Mouse (Mus musculus): ENCODE measurements at regions not wholly inside any gene's neighbourhood (a gene's known extent, or its start where the extent isn't known, plus 50 kb on each side); places are given as distances from the start of the nearest gene placed in this dataset.

- Histone ChIP-seq H3K4me2 (ENCODE audit: insufficient read depth, low read depth, poor library complexity, severe bottlenecking) (no peak overlapping the region), H3K36me3 (replicated peaks in 1 of 2; ENCODE audit: control insufficient read depth in 1 of 2, insufficient read depth in 1 of 2, low read length in 1 of 2) (no peaks in the 10 kb centered on the region), H3K27me3 (replicated peaks) (no peaks in the 10 kb centered on the region), H3K27ac (ENCODE audit: insufficient read depth, low read depth) (no peak overlapping the region), H3K9me3 (replicated peaks; ENCODE audit: low read length) (peaks cover 49% of the 10 kb centered on the region), H3K79me2 (replicated peaks; ENCODE audit: control insufficient read depth, extremely low read depth, insufficient read depth, poor library complexity, severe bottlenecking) (no peaks in the 10 kb centered on the region), H3K4me3 (replicated peaks in 1 of 3; ENCODE audit: low read depth in 2 of 3, low read length in 2 of 3, poor library complexity in 1 of 3) (no peak overlapping the region), H3K4me1 (ENCODE audit: control insufficient read depth in 1 of 2, insufficient read depth in 2 of 2) (no peaks in the 10 kb centered on the region), H3K9ac (ENCODE audit: insufficient read depth, low read depth) (no peak overlapping the region)
- TF ChIP-seq ZNF384 (IDR thresholded peaks at IDR 0.05; ENCODE audit: low read depth, low read length) (no peak), USF1 (IDR thresholded peaks at IDR 0.05; ENCODE audit: low read depth, low read length) (no peak), JUN (IDR thresholded peaks at IDR 0.05; ENCODE audit: insufficient read depth, low read depth, low read length) (no peak), POLR2A (IDR thresholded peaks at IDR 0.05; ENCODE audit: low read depth, low read length) (no peak), TBP (conservative IDR thresholded peaks at IDR 0.05; ENCODE audit: low read depth, low read length) (no peak), HCFC1 (IDR thresholded peaks at IDR 0.05; ENCODE audit: low read depth, low read length) (no peak), ETS1 (conservative IDR thresholded peaks at IDR 0.05; ENCODE audit: low read depth, low read length) (no peak), MXI1 (IDR thresholded peaks at IDR 0.05; ENCODE audit: low read depth, low read length) (no peak), MYC (IDR thresholded peaks at IDR 0.05; ENCODE audit: low read depth, low read length) (no peak), E2F4 (IDR thresholded peaks at IDR 0.05; ENCODE audit: insufficient replicate concordance, low read depth, low read length) (no peak), MAZ (IDR thresholded peaks at IDR 0.05; ENCODE audit: low read depth, low read length) (no peak), CHD2 (IDR thresholded peaks at IDR 0.05; ENCODE audit: low read length) (no peak), ZKSCAN1 (IDR thresholded peaks at IDR 0.05; ENCODE audit: borderline replicate concordance, low read depth, low read length) (no peak), MAX (IDR thresholded peaks at IDR 0.05; ENCODE audit: low read length) (no peak), TCF12 (IDR thresholded peaks at IDR 0.05; ENCODE audit: low read depth, low read length) (no peak), RAD21 (IDR thresholded peaks at IDR 0.05; ENCODE audit: low read depth, low read length) (no peak), USF2 (conservative IDR thresholded peaks at IDR 0.05; ENCODE audit: low read depth, low read length) (no peak)
- no peak for DNase-seq (ENCODE audit: extremely low read depth)
- in situ Hi-C loops (cut with MboI; ENCODE audit: low pct_ligation_motif_present, low pct_unique_long_range_greater_than_20kb, low sequenced_read_pairs) = no loop called here
- dilution Hi-C loops (cut with MboI; ENCODE audit: extremely low pct_ligation_motif_present, extremely low pct_unique_long_range_greater_than_20kb, low sequenced_read_pairs) = no loop called here
These were observed 416.5 kb upstream of the Castor2 start for GRCm38 (mm10) chr5:133683021-133683420.

- H3K79me2 ChIP-seq (replicated peaks; ENCODE audit: control insufficient read depth, extremely low read depth, insufficient read depth, poor library complexity, severe bottlenecking) = no peaks in the 10 kb centered on the region
- TF ChIP-seq MAFK (IDR thresholded peaks at IDR 0.05; ENCODE audit: insufficient replicate concordance, low read length) = no peak
- no peak for TF ChIP-seq BHLHE40 (IDR thresholded peaks at IDR 0.05; ENCODE audit: low read depth, low read length)
- no peak for TF ChIP-seq IRF4 (IDR thresholded peaks at IDR 0.05; ENCODE audit: low read depth, low read length)
- no peak for TF ChIP-seq NRF1 (IDR thresholded peaks at IDR 0.05; ENCODE audit: low read depth, low read length)
- H3K27me3 ChIP-seq (replicated peaks) = no peaks in the 10 kb centered on the region
- peaks cover 56% of the 10 kb centered on the region for H3K9me3 ChIP-seq (replicated peaks; ENCODE audit: low read length)
- H3K4me1 ChIP-seq (ENCODE audit: control insufficient read depth in 1 of 2, insufficient read depth in 2 of 2) = no peaks in the 10 kb centered on the region
- H3K27ac ChIP-seq (ENCODE audit: insufficient read depth, low read depth) = no peak overlapping the region
- no peak overlapping the region for H3K9ac ChIP-seq (ENCODE audit: insufficient read depth, low read depth)
- H3K4me2 ChIP-seq (ENCODE audit: insufficient read depth, low read depth, poor library complexity, severe bottlenecking) = no peak overlapping the region
- no peak overlapping the region for H3K4me3 ChIP-seq (replicated peaks in 1 of 3; ENCODE audit: low read depth in 2 of 3, low read length in 2 of 3, poor library complexity in 1 of 3)
- dilution Hi-C loops (cut with MboI; ENCODE audit: extremely low pct_ligation_motif_present, extremely low pct_unique_long_range_greater_than_20kb, low sequenced_read_pairs) (no loop called here), in situ Hi-C loops (cut with MboI; ENCODE audit: low pct_ligation_motif_present, low pct_unique_long_range_greater_than_20kb, low sequenced_read_pairs) (no loop called here)
- H3K36me3 ChIP-seq (replicated peaks in 1 of 2; ENCODE audit: control insufficient read depth in 1 of 2, insufficient read depth in 1 of 2, low read length in 1 of 2) = no peaks in the 10 kb centered on the region
- no peak for DNase-seq (ENCODE audit: extremely low read depth)
These were observed 422.6 kb upstream of the Castor2 start for GRCm38 (mm10) chr5:133676791-133677450.

All from CH12.LX (cell line).